Comparison of ENCODE assay signal across 13 mouse cellular contexts in the genomic region with DNA sequence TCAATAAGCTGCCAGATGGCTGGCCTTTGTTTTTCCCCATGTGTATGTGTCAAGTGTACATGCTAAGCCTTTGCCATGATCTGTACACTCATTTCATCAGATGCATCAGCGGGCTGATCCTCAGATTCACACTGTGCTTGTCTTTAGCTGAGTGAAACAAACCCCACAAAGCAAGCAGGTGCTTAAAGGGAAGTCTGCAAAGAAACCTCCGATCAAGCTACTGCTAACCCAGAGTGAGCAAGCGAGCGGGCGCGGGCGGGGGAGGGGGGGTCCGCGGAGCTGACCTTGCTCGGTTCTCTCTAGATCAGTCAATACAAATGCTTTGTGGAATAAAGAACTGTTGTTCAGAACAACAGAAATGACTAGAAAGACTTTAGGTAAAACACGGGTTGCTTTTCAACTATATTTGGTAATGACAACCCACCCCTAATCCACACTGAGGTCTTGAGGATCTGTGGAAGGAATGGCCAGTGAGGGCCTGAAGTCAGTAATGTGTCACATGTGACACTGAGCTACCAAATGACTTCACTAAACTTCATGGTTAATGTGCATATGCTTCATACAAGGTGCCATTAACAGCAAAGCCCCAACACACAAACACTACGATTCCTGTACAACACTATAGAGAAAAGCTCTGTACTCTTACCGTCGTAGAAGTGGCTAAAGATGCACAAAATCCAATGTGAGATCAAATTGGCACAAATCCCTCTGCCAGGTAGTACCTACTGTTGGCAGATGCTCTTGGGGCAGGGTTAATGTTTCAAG.
DNase-seq lines count a peak whose midpoint lies in the region; ATAC-seq and TF ChIP-seq lines count a peak whose summit lies in the region.
"Had no signal": no experiment of that assay in that cellular context is flagged by ENCODE, and none has a peak within 500 bp of the region (broad histone marks: within the 10 kb centered on the region; RNA-seq: fewer than 3 reads in every experiment).

No protein-coding gene starts in this region.

- peak; percentile 17 for DNase-seq in hindbrain, postnatal 0 days (ENCODE audit: low spot score)
- DNase-seq in hindbrain, embryonic 11.5 days (ENCODE audit: low spot score), result no peak
- peak; percentile 39 to 45 for DNase-seq in B cell, adult 2 months
- peak; percentile 27 for DNase-seq in liver, postnatal 0 days
- DNase-seq in neural tube, embryonic 10.5 days (ENCODE audit: extremely low spot score, low spot score), result no peak
- no peak for DNase-seq in Muller cell, postnatal 12 days (ENCODE audit: inconsistent ontology term)
- DNase-seq in gastrocnemius, adult 18-20 months (ENCODE audit: low spot score), result no peak
- DNase-seq: cerebellum, adult 8-10 months; gastrocnemius, postnatal 10 days; lung, adult 2 months; midbrain, embryonic 14.5 days had no signal

- H3K4me2 ChIP-seq in hindbrain, postnatal 0 days (ENCODE audit: low read depth, low read length), result no peak overlapping the region
- no peak overlapping the region for H3K4me2 ChIP-seq in hindbrain, embryonic 11.5 days (replicated peaks; ENCODE audit: low read depth, low read length)
- H3K4me2 ChIP-seq in liver, postnatal 0 days (ENCODE audit: low read depth, low read length), result no peak overlapping the region
- H3K4me2 ChIP-seq: embryonic facial prominence, embryonic 15.5 days had no signal

- no peak for TF ChIP-seq POLR2A in bone marrow macrophage, adult 2 months (IDR thresholded peaks at IDR 0.05; ENCODE audit: borderline replicate concordance, low read depth, low read length)

- no peaks in the 10 kb centered on the region for H3K36me3 ChIP-seq in hindbrain, postnatal 0 days (ENCODE audit: insufficient read depth, low read length)
- no peaks in the 10 kb centered on the region for H3K36me3 ChIP-seq in hindbrain, embryonic 11.5 days (ENCODE audit: control insufficient read depth, insufficient read depth, low read length)
- no peaks in the 10 kb centered on the region for H3K36me3 ChIP-seq in liver, postnatal 0 days (replicated peaks; ENCODE audit: insufficient read depth, low read length)
- H3K36me3 ChIP-seq: embryonic facial prominence, embryonic 15.5 days had no signal

- no peak for TF ChIP-seq EP300 in liver, postnatal 0 days (IDR thresholded peaks at IDR 0.05; ENCODE audit: low read depth)

- peaks cover 14% of the 10 kb centered on the region for H3K4me1 ChIP-seq in hindbrain, postnatal 0 days (ENCODE audit: insufficient read depth, low read length)
- peaks cover 3% of the 10 kb centered on the region; the same call in 1 of the 2 replicates for H3K4me1 ChIP-seq in hindbrain, embryonic 11.5 days (replicated peaks; ENCODE audit: control insufficient read depth, insufficient read depth, low read length)
- H3K4me1 ChIP-seq in bone marrow macrophage, adult 2 months (ENCODE audit: control insufficient read depth, insufficient read depth, low read length), result peaks cover 54% of the 10 kb centered on the region
- H3K4me1 ChIP-seq in liver, postnatal 0 days (ENCODE audit: insufficient read depth), result peaks cover 33% of the 10 kb centered on the region

- H3K27ac ChIP-seq in hindbrain, postnatal 0 days, result peak overlapping the region; percentile 62; the same call in 1 of the 2 replicates
- no peak overlapping the region for H3K27ac ChIP-seq in hindbrain, embryonic 11.5 days (ENCODE audit: low read depth, low read length)
- H3K27ac ChIP-seq in bone marrow macrophage, adult 2 months (ENCODE audit: insufficient read depth, low read depth, low read length), result peak overlapping the region; percentile 20
- H3K27ac ChIP-seq in liver, postnatal 0 days (ENCODE audit: low read depth), result peak overlapping the region; percentile 42; the same call in 1 of the 2 replicates
- H3K27ac ChIP-seq: embryonic facial prominence, embryonic 15.5 days had no signal

- ATAC-seq in hindbrain, postnatal 0 days, result peak; percentile 49
- no peak for ATAC-seq in hindbrain, embryonic 11.5 days (ENCODE audit: low FRiP score)
- no peak for ATAC-seq in liver, postnatal 0 days

- no peaks in the 10 kb centered on the region for H3K27me3 ChIP-seq in hindbrain, postnatal 0 days (ENCODE audit: insufficient read depth, low read length)
- no peaks in the 10 kb centered on the region for H3K27me3 ChIP-seq in hindbrain, embryonic 11.5 days (ENCODE audit: control insufficient read depth, insufficient read depth, low read length)
- no peaks in the 10 kb centered on the region for H3K27me3 ChIP-seq in liver, postnatal 0 days (ENCODE audit: insufficient read depth, low read length)
- H3K27me3 ChIP-seq: embryonic facial prominence, embryonic 15.5 days had no signal

- no peak for TF ChIP-seq CTCF in hindbrain, postnatal 0 days (IDR thresholded peaks at IDR 0.05; ENCODE audit: low read depth)
- TF ChIP-seq CTCF in bone marrow macrophage, adult 2 months (IDR thresholded peaks at IDR 0.05; ENCODE audit: low read depth, low read length), result no peak
- TF ChIP-seq CTCF in liver, postnatal 0 days (IDR thresholded peaks at IDR 0.05; ENCODE audit: low read depth), result no peak

- WGBS in hindbrain, postnatal 0 days, result 64% methylated on average over 14 of the region's 14 CpGs
- WGBS in hindbrain, embryonic 11.5 days, result 56% methylated on average over 14 of the region's 14 CpGs
- 37% methylated on average over 14 of the region's 14 CpGs for WGBS in liver, postnatal 0 days (ENCODE audit: insufficient replicate concordance)

- no peak overlapping the region for H3K4me3 ChIP-seq in hindbrain, postnatal 0 days (ENCODE audit: low read length)
- H3K4me3 ChIP-seq in hindbrain, embryonic 11.5 days (ENCODE audit: low read depth, low read length), result no peak overlapping the region
- H3K4me3 ChIP-seq in bone marrow macrophage, adult 2 months (ENCODE audit: insufficient read depth, low read length), result no peak overlapping the region
- H3K4me3 ChIP-seq in liver, postnatal 0 days (ENCODE audit: low read depth, low read length), result no peak overlapping the region
- H3K4me3 ChIP-seq: embryonic facial prominence, embryonic 15.5 days had no signal

- no peak overlapping the region for H3K9ac ChIP-seq in hindbrain, postnatal 0 days (replicated peaks; ENCODE audit: low read length)
- no peak overlapping the region for H3K9ac ChIP-seq in hindbrain, embryonic 11.5 days (ENCODE audit: low read depth, low read length)
- no peak overlapping the region for H3K9ac ChIP-seq in liver, postnatal 0 days (replicated peaks)
- H3K9ac ChIP-seq: embryonic facial prominence, embryonic 15.5 days had no signal

- no peaks in the 10 kb centered on the region for H3K9me3 ChIP-seq in hindbrain, postnatal 0 days (ENCODE audit: low read length)
- H3K9me3 ChIP-seq in hindbrain, embryonic 11.5 days (ENCODE audit: control insufficient read depth, low read length), result no peaks in the 10 kb centered on the region
- H3K9me3 ChIP-seq in liver, postnatal 0 days (ENCODE audit: low read length), result no peaks in the 10 kb centered on the region
- H3K9me3 ChIP-seq: embryonic facial prominence, embryonic 15.5 days had no signal

Comparison
In these comparisons a context has a peak if more than half of its experiments do, and no peak if none do; other contexts are left out.
1. DNase-seq: peak in hindbrain, postnatal 0 days (single experiment), B cell, adult 2 months (2 of 2) and liver, postnatal 0 days (single experiment); none in hindbrain, embryonic 11.5 days (single experiment), neural tube, embryonic 10.5 days (single experiment), Muller cell, postnatal 12 days (single experiment) and gastrocnemius, adult 18-20 months (single experiment).